Mouse (Mus musculus) testis, adult 2 months (tissue): Measurements from ENCODE around the gene Ppp1r3f. TPM values are rescaled to one million over a fixed set of nuclear protein-coding genes. Genes with fewer than 3 reads are reported as not detected.
A peak's percentile ranks its signal among the peaks of the same experiment; 100 is the strongest.

Experiments used
- H3K27ac ChIP-seq: fragments of 200-500 bp; 2 replicates; pipeline ENCODE4 v1.5.1; 2012; ENCODE audit warnings: low read depth, low read length; ENCODE audit not compliant: control insufficient read depth, insufficient read depth
- H3K27me3 ChIP-seq: fragments of 200-500 bp; 2 replicates; pipeline ENCODE4 v1.6.1; 2012; ENCODE audit warnings: mild to moderate bottlenecking, low read length, moderate library complexity; ENCODE audit not compliant: control insufficient read depth, insufficient read depth
- H3K36me3 ChIP-seq: fragments of 200-500 bp; 2 replicates; pipeline ENCODE4 v1.6.1; 2012; ENCODE audit warnings: mild to moderate bottlenecking, low read length; ENCODE audit not compliant: control insufficient read depth, insufficient read depth
- H3K4me1 ChIP-seq: fragments of 200-500 bp; 2 replicates; pipeline ENCODE4 v1.6.1; 2012; ENCODE audit warnings: low read length; ENCODE audit not compliant: control insufficient read depth, insufficient read depth
- H3K4me3 ChIP-seq: fragments of 200-500 bp; 2 replicates; pipeline ENCODE4 v1.5.1; 2012; ENCODE audit warnings: low read depth, mild to moderate bottlenecking, low read length, moderate library complexity, mixed read lengths; ENCODE audit not compliant: control insufficient read depth
- CTCF ChIP-seq: fragments of 200-500 bp; IDR thresholded peaks from 2 replicates; pipeline ENCODE4 v1.5.1; 2012; ENCODE audit warnings: low read depth, mild to moderate bottlenecking, inconsistent platforms, low read length, moderate library complexity; ENCODE audit not compliant: control insufficient read depth, insufficient read depth, insufficient replicate concordance
- POLR2A ChIP-seq: fragments of 200-500 bp; IDR thresholded peaks from 2 replicates; pipeline ENCODE4 v1.6.1; 2012; ENCODE audit warnings: low read depth, mild to moderate bottlenecking, inconsistent platforms, low read length, moderate library complexity; ENCODE audit not compliant: control insufficient read depth
- polyA plus RNA-seq: library from polyadenylated mRNA; depleted of rRNA; stranded (reverse); fragments of >200 nt; gene quantifications from 2 replicates; pipeline ENCODE4 v1.2.3, GENCODE M21; 2012

Ppp1r3f gene
- polyA plus RNA-seq, 1 experiment, result 3.1 TPM

GRCm38 (mm10) chrX:7604004-7604403 is 29.9 kb upstream of the Ppp1r3f start:
- Histone ChIP-seq H3K4me1 (peaks cover 3% of the 10 kb centered on the region; the same call in 1 of the 2 replicates), H3K27me3 (no peaks in the 10 kb centered on the region), H3K4me3 (no peak overlapping the region), H3K36me3 (no peaks in the 10 kb centered on the region), H3K27ac (no peak overlapping the region)
- TF ChIP-seq CTCF (no peak), POLR2A (no peak)

GRCm38 (mm10) chrX:7595371-7595770 is 21.3 kb upstream of the Ppp1r3f start:
- Histone ChIP-seq H3K4me3 (no peak overlapping the region), H3K27ac (no peak overlapping the region), H3K36me3 (no peaks in the 10 kb centered on the region), H3K4me1 (no peaks in the 10 kb centered on the region), H3K27me3 (no peaks in the 10 kb centered on the region)
- TF ChIP-seq POLR2A, result no peak
- TF ChIP-seq CTCF, result no peak

GRCm38 (mm10) chrX:7586356-7586755 is 12.3 kb upstream of the Ppp1r3f start:
- no peaks in the 10 kb centered on the region for H3K36me3 ChIP-seq
- H3K27me3 ChIP-seq, result no peaks in the 10 kb centered on the region
- no peak overlapping the region for H3K4me3 ChIP-seq
- H3K27ac ChIP-seq, result no peak overlapping the region
- TF ChIP-seq POLR2A (no peak), CTCF (no peak)
- no peaks in the 10 kb centered on the region for H3K4me1 ChIP-seq

GRCm38 (mm10) chrX:7583881-7584280 is 9.8 kb upstream of the Ppp1r3f start:
- H3K4me3 ChIP-seq, result no peak overlapping the region
- H3K36me3 ChIP-seq, result no peaks in the 10 kb centered on the region
- H3K27ac ChIP-seq, result no peak overlapping the region
- H3K27me3 ChIP-seq, result no peaks in the 10 kb centered on the region
- TF ChIP-seq CTCF (no peak), POLR2A (no peak)
- H3K4me1 ChIP-seq, result no peaks in the 10 kb centered on the region

GRCm38 (mm10) chrX:7581151-7581550 is 7.1 kb upstream of the Ppp1r3f start:
- Histone ChIP-seq H3K36me3 (no peaks in the 10 kb centered on the region), H3K4me3 (no peak overlapping the region), H3K4me1 (no peaks in the 10 kb centered on the region), H3K27me3 (no peaks in the 10 kb centered on the region), H3K27ac (no peak overlapping the region)
- TF ChIP-seq CTCF (no peak), POLR2A (no peak)

- Histone ChIP-seq H3K27ac (peak overlapping the region; percentile 86), H3K27me3 (no peaks in the 10 kb centered on the region), H3K4me1 (peaks cover 4% of the 10 kb centered on the region), H3K4me3 (peak overlapping the region; percentile 82), H3K36me3 (no peaks in the 10 kb centered on the region)
- TF ChIP-seq CTCF, result no peak
- no peak for TF ChIP-seq POLR2A
These were observed 775 bp upstream of the Ppp1r3f start for GRCm38 (mm10) chrX:7574885-7575231.

GRCm38 (mm10) chrX:7573176-7574086 is 652 bp downstream of the Ppp1r3f start, which contains the start of gene Foxp3:
Foxp3 (plus strand) TSS chrX:7573644.
- 0 out of 2 replicates have a peak, but pooled peaks have one; percentile 20 for TF ChIP-seq POLR2A
- no peak for TF ChIP-seq CTCF
- H3K4me1 ChIP-seq, result peaks cover 4% of the 10 kb centered on the region
- peak within 1 kb of the TSS; percentile 82 for H3K4me3 ChIP-seq
- no peaks in the 10 kb centered on the region for H3K36me3 ChIP-seq
- no peaks in the 10 kb centered on the region for H3K27me3 ChIP-seq
- peak within 1 kb of the TSS; percentile 94 for H3K27ac ChIP-seq
